Mouse (Mus musculus): ENCODE results near the gene Gjb2.
A peak's percentile ranks its signal among the peaks of the same experiment; 100 is the strongest.

Gjb2 gene

DNA sequence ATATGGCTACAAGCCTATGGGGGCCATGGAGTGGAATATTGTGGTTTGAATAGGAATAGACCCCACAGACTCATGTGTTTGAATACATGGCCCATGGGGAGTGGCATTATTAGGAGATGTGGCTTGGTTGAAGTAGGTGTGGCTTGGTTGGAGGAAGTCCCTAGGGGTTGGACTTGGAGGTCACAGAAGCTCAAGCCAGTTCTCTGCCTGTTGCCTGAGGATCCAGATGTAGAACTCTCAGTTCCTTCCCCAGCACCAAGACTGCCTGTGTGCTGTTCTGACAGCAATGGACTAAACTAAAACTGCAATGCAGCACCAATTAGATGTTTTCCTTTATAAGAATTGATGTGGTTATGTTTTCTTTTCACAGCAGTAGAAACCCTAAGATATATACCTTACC is 38.4 kb downstream of the Gjb2 start:
- DNase-seq (ENCODE audit: low spot score) = no peak

GRCm38 (mm10) chr14:57060052-57060451 is 44.5 kb downstream of the Gjb2 start:
- peak; percentile 50 for DNase-seq (ENCODE audit: low spot score)

GRCm38 (mm10) chr14:57057563-57058321 is 46.8 kb downstream of the Gjb2 start, which contains the start of gene Gja3:
Gene Gja3 (minus strand): TSS chr14:57058100.
- no peak for DNase-seq (ENCODE audit: low spot score)

GRCm38 (mm10) chr14:57057204-57057562 is 47.3 kb downstream of the Gjb2 start:
- no peak for DNase-seq (ENCODE audit: low spot score)

GRCm38 (mm10) chr14:57052713-57053112 is 51.8 kb downstream of the Gjb2 start:
- DNase-seq (ENCODE audit: low spot score) = no peak

Data from c-Kit-positive CD71-positive TER-119-positive erythroid progenitor cells, embryonic 14.5 days (primary cell).